Mouse (Mus musculus): Measurements from ENCODE around the gene Sept1. TPM values are rescaled to one million over a fixed set of nuclear protein-coding genes. Genes with fewer than 3 reads are reported as not detected.
"Not testable (repeated sequence)": the region's sequence is repeated elsewhere in the genome, so short reads cannot be mapped to it uniquely, and the experiment has no call there.

Gene Sept1
- polyA plus RNA-seq, 1 experiment, result 9.3 TPM

DNA sequence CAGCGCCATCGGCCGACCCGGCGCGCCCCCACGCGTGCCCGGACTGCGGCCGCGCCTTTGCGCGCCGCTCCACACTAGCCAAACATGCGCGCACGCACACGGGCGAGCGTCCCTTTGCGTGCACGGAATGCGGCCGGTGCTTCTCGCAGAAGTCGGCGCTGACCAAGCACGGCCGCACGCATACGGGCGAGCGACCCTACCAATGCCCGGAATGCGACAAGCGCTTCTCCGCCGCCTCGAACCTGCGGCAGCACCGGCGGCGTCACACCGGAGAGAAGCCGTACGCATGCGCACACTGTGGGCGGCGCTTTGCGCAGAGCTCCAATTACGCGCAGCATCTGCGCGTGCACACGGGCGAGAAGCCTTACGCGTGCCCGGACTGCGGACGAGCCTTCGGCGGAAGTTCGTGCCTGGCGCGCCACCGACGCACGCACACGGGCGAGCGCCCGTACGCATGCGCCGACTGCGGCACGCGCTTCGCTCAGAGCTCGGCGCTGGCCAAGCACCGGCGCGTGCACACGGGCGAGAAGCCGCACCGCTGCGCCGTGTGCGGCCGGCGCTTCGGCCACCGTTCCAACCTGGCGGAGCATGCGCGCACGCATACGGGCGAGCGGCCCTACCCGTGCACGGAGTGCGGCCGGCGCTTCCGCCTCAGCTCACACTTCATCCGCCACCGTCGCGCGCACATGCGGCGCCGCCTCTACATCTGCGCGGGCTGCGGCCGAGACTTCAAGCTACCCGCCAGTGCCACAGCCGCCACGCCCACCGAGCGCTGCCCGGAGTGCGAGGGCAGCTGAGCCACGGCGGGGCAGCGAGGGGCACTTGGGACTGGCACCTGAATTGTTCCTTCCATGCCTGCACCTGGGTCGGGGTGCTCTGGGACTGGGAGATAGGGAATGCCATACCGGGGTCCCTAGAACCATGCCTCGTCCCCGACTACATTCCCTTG lies 21.2 kb upstream of the Sept1 start:
- DNase-seq (ENCODE audit: low read depth), result no peak

DNA sequence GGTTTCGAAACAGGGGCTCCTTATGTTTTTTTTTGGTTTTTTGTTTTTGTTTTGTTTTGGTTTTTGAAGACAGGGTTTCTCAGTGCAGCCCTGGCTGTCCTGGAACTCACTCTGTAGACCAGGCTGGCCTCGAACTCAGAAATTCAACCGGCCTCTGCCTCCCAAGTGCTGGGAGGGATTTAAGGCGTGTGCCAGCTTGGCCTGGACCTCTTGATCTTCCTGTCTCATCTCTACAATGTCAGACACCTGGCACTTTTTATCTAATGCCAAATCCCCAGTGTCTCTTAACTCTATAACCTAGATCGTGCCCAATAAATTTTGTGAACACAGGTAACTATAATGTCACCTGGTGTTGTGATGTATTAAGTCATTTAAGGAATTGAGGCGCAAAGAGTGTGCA lies 20.4 kb upstream of the Sept1 start:
- DNase-seq (ENCODE audit: low read depth), result no peak

DNA sequence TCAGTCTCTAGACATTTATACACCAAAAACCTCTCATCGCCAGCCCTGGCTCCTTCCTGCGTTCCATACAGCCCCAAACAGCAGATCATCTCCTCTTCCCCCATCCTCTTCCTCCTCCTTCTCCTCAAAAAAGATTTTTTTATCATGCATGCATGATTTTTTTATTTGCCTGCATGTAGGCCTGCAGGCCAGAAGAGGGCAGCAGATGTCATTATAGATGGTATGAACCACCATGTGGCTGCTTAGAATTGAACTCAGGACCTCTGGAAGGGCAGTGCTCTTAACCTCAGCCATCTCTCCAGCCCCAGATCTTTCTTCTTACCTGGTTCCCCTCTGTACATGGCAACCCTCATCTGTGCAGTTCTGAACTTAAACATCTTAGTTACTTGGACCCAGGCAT lies 19.5 kb upstream of the Sept1 start:
- DNase-seq (ENCODE audit: low read depth), result no peak

DNA sequence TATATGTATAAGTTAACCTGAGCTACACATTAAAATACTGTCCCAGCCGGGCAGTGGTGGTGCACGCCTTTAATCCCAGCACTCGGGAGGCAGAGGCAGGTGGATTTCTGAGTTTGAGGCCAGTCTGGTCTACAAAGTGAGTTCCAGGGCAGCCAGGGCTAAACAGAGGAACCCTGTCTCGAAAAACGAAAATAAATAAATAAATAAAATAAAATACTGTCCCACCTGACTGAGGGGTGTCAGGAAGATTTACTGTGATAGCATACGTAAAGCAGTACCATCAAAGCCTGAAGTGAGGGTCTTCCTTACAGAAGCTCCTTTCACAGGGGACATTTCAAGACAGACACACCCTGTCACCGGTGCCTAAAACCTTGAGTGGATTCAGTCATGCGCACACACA lies 17.6 kb upstream of the Sept1 start:
- not testable (repeated sequence) for DNase-seq (ENCODE audit: low read depth)

GRCm38 (mm10) chr7:127244658-127245510 lies 12.0 kb upstream of the Sept1 start:
- no peak for DNase-seq (ENCODE audit: low read depth)

GRCm38 (mm10) chr7:127243870-127244657 lies 11.1 kb upstream of the Sept1 start, which contains the start of gene Zfp771:
Gene Zfp771, plus strand, starts transcription at chr7:127244274.
- DNase-seq (ENCODE audit: low read depth), result no peak

DNA sequence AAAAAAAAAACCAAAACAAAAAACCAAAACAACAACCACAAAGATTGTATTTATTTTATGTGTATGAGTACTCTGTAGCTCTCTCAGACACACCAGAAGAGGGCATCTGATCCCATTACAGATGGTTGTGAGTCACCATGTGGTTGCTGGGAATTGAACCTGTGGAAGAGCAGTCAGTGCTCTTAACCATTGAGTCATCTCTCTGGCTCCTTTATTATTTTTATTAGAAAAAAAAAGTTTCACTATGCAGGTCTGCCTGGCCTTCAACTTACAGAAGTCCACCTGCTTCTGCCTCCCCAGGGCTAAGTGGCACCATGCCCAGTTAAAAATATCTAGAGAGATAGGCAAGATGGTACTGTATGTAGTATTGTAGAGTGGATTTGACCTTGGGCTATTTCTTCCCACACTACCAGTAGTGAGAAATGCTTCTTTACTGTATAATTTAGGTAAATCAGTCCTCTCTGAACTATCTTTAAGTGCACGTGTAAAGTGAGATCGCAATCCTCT lies 10.5 kb upstream of the Sept1 start:
- DNase-seq (ENCODE audit: low read depth), result no peak

DNA sequence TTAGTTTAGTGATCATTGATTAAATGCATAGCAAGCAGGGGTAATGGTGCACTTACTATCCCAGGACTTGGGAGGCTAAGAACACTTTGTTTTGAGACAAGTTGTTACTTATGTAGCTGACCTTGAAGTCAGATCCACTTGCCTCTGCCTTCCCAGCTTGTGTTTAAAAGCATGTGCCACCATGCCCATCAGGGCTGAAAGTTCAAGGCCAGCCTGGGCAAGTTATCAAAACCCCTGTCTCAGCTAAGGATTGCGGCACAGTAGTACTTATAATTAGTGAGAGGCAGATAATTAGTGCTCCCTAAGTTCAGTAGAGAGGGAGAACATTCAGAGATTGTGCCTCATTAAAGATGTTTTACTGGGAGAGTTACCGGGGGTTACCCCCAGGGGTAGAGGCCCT lies 1.8 kb upstream of the Sept1 start:
- no peak for DNase-seq (ENCODE audit: low read depth)

DNA sequence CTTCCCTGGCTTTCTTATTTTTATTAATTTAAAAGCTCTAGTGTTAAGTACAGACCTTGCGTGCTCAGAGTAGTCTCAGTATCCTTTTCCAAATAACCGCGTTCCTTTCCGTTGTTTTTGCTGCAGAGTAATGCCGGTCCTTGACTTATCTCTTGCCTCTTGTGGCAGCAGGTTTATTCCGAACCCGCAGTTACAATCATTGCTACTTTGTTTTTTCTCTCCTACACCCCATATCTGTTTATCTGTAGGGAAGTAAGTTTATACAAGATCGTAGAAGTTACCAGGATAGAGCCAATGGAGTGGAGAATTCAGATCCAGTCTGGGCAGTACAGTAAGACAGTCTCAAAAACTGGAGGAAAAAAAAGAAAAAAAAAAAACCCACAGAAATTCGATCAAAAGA lies 835 bp upstream of the Sept1 start:
- no peak for DNase-seq (ENCODE audit: low read depth)

DNA sequence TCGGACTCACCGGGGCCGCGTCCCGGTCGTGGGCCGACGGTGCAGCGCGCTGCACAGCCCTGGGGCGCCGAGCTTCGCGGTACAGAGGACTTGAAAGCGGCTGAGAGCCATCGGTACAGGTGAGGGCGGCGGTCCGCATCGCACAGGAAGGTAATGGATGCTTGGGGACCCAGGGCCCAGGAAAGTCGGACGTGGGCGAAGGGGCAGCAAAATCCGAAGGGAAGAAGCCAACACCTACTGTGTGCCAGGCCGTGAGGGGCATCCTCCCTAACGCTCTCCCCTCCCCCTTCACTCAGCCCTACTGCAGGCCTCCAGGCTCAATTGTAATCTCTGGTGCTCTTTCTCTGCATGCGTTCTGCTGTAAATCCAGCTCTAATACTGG lies 429 bp upstream of the Sept1 start:
- no peak for DNase-seq (ENCODE audit: low read depth)

- DNase-seq (ENCODE audit: low read depth), result no peak
Measured at GRCm38 (mm10) chr7:127231826-127232621, 906 bp downstream of the Sept1 start.

GRCm38 (mm10) chr7:127231376-127231775 lies 1.6 kb downstream of the Sept1 start:
- DNase-seq (ENCODE audit: low read depth), result no peak

GRCm38 (mm10) chr7:127228615-127229303 lies 4.2 kb downstream of the Sept1 start:
- no peak for DNase-seq (ENCODE audit: low read depth)

DNA sequence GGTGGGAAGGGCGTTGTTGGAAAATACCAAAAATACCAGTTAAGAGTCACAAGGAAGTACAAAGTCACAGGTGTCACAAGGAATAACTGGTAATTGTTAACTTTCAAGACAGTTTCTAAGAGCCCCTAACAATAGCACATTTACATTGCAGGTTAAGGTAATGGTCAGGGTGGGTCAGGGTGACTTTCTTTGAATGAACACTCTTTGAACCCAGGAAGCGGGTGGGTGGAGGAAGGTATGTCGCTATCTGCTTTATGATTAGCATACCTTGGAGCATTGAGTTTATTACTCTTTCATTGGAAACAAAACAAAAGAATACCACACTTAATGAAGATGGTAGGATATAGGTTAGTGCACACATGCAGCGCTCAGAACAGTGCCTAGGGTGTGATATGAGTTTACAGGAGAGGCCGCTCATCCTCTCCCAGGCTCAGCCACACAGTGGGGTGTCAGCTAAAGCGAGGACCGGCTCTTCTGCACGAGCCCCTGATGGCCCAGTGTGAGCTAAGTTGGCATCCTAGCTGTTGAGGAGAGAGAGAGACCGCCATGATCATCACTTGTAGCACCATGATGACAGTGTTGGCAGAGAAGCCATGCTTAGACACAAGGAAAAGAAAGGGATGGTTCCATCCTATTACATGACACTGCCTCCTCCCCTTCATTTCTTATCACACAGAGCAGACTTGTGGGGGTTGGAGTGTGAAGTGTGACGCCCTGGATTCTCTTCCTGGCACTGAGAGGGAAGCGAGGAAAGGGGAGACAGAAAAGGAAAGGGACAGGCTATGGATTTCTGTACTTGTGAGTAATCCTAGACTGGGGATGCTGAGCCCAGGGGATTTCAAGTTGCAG lies 7.6 kb downstream of the Sept1 start:
- no peak for DNase-seq (ENCODE audit: low read depth)

DNA sequence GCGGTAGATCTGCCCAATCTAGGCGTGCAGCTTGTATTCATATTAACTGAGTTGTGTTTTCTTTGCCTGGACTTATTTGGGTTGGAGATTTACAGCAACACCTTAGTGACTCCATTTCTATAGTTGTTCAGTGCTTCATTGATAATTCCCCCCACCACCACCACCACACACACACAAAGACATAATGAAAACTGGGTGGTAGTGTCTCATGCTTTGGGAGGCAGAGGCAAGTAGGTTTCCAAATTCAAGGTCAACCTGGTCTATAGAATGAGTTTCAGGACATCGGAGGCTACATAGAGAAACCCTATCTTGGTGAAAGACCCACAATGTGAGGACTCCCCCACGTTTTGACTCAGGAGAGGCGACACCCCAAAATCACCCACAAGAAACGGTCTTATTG lies 8.3 kb downstream of the Sept1 start:
- DNase-seq (ENCODE audit: low read depth), result no peak

DNA sequence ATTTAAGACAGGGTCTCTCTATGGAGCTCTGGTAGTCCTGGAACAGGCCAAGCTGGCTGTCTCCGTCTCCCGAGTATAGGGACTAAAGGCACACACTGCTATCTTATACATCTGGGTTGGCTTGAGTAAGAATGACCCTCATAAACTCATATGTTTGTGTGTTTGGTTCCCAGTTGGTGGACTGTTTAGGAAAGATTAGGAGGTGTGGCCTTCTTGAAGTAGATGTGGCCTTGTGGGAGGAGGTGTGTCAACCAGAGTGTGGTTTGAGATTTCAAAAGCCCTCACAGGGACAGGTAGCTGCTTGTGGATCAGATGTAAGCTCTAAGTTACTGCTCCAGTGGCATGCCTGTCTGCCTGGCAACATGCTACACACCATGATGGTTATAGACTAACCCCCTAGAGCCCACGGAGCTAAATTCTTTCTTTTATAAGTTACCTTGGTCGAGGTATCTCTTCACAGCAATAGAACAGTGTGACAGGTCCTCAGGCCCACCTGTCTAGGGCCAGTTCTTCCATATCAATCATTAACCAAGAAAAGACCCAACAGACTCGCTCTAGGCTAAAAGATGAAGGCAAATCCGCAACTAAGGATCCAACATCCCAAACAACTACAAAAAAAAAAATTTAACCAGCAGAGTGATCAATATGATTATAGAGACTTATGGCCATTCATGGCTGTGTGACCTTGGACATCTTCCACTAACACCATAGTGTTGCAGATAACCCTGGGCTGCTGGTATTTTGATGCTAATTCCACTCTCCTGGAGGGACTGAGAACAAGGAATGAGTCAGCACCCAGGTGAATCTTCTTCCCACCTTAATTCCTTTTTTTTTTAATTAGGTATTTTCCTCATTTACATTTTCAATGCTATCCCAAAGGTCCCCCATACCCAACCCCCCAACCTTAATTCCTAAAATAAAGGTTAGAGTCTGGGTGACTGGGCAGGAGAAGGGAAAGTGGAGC lies 9.1 kb downstream of the Sept1 start:
- no peak for DNase-seq (ENCODE audit: low read depth)

- no peak for DNase-seq (ENCODE audit: low read depth)
Measured at GRCm38 (mm10) chr7:127223106-127223505, 9.8 kb downstream of the Sept1 start.

DNA sequence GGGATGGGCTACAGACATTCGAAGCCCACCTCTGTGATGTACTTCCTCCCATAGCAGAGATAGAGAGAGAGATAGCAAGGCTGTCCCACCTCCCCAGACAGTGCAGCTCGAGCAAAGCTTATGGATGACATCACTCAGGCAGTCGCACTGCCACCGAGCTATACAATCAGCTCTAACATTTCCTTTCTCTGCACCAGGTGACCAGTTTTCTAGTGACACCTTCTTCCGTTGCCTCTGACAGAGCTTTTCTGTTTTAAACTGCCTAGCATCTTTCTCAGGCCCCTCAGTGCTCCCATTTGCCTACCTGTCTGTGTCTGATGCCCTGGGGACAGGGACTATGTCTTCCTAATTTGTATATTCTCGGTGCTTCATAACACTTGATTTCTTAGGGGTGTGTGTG lies 12.5 kb downstream of the Sept1 start:
- DNase-seq (ENCODE audit: low read depth), result no peak

Data from gonadal fat pad, adult 2 months (tissue).